In the genomic region with DNA sequence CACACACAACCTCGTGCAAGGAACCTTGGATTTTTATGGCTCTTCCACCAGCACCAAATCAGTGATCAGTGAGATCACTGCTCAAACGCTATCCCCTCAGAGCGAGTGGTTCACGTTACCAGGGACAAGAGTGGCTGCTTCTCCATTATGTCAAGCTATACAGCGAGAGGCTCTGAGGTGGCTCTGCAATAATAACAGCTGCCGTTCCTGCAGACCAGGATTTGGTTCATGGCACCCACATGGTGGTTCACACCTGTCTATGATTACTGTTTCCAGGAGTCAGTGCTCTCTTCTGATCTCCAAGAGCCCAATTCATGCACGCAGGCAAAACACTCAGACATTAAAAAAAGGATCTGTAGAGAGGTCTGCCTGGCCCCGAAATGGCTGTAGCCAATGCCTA, we compare ENCODE assay signal across 21 mouse cellular contexts. TPM values are rescaled to one million over a fixed set of nuclear protein-coding genes. Genes with fewer than 3 reads are reported as not detected.
"Had no signal": no experiment of that assay in that cellular context is flagged by ENCODE, and none has a peak within 500 bp of the region (broad histone marks: within the 10 kb centered on the region; RNA-seq: fewer than 3 reads in every experiment).

No protein-coding gene starts in this region.

- H3K9me3 ChIP-seq: neural tube, embryonic 13.5 days; neural tube, embryonic 15.5 days; stomach, embryonic 15.5 days had no signal

- H3K4me3 ChIP-seq: neural tube, embryonic 13.5 days; neural tube, embryonic 15.5 days; stomach, embryonic 15.5 days had no signal

- H3K27me3 ChIP-seq: neural tube, embryonic 13.5 days; neural tube, embryonic 15.5 days; stomach, embryonic 15.5 days had no signal

- H3K36me3 ChIP-seq: neural tube, embryonic 13.5 days; neural tube, embryonic 15.5 days; stomach, embryonic 15.5 days had no signal

- H3K27ac ChIP-seq: neural tube, embryonic 13.5 days; neural tube, embryonic 15.5 days; stomach, embryonic 15.5 days; stomach, postnatal 0 days had no signal

- H3K9ac ChIP-seq: neural tube, embryonic 13.5 days; neural tube, embryonic 15.5 days; stomach, embryonic 15.5 days had no signal

- H3K4me2 ChIP-seq: neural tube, embryonic 13.5 days; neural tube, embryonic 15.5 days; stomach, embryonic 15.5 days had no signal

- DNase-seq: retina, postnatal 1 day; right cerebral cortex, adult 18-20 months; right cerebral cortex, postnatal 14 days; right cerebral cortex, postnatal 25 days; right cerebral cortex, postnatal 4 days; spleen, adult 18-20 months; thymus, adult 18-20 months; thymus, adult 2 months; thymus, postnatal 14 days; thymus, postnatal 25 days; thymus, postnatal 36 days; thymus, postnatal 4 days had no signal

RNA-seq across cellular contexts. Expression of a gene that starts 12.0 kb away (rescaled TPM):
- polyA plus RNA-seq: neural tube, embryonic 13.5 days; neural tube, embryonic 15.5 days; small intestine, adult 2 months; stomach, embryonic 16.5 days; stomach, postnatal 0 days; testis, adult 2 months; thymus, postnatal 0 days; urinary bladder, adult 2 months had no signal
